Mouse (Mus musculus): Measurements from ENCODE around the gene Larp6. TPM values are rescaled to one million over a fixed set of nuclear protein-coding genes. Genes with fewer than 3 reads are reported as not detected.

Larp6 gene
- polyA plus RNA-seq, 1 experiment from 2014 or later, result 3.4 TPM

GRCm38 (mm10) chr9:60687891-60688324 is 24.9 kb upstream of the Larp6 start, which contains the start of gene Lrrc49:
Lrrc49 (minus strand) TSS chr9:60688158.
- Histone ChIP-seq H3K9me3 (no peaks in the 10 kb centered on the region), H3K27ac (peak within 1 kb of the TSS; percentile 61), H3K4me3 (peak within 1 kb of the TSS; percentile 71), H3K4me2 (replicated peaks) (peak within 1 kb of the TSS; percentile 68), H3K27me3 (no peaks in the 10 kb centered on the region), H3K4me1 (peaks cover 5% of the 10 kb centered on the region; the same call in 1 of the 2 replicates), H3K9ac (peak within 1 kb of the TSS; percentile 60), H3K36me3 (peaks cover 8% of the 10 kb centered on the region; the same call in 1 of the 2 replicates)
- ATAC-seq (ENCODE audit: low FRiP score, low read depth), result peak; percentile 95
- WGBS, result under 1% methylated on average over 21 of the region's 21 CpGs

- ATAC-seq (ENCODE audit: low FRiP score, low read depth), result no peak
- Histone ChIP-seq H3K27ac (no peak overlapping the region), H3K9ac (no peak overlapping the region), H3K27me3 (0 out of 2 replicates have a peak, but pooled peaks cover 7% of the 10 kb centered on the region), H3K9me3 (no peaks in the 10 kb centered on the region), H3K4me3 (no peak overlapping the region), H3K36me3 (no peaks in the 10 kb centered on the region), H3K4me2 (replicated peaks) (no peak overlapping the region), H3K4me1 (peaks cover 5% of the 10 kb centered on the region; the same call in 1 of the 2 replicates)
- 62% methylated on average over 4 of the region's 4 CpGs for WGBS
Observed at GRCm38 (mm10) chr9:60692624-60693023, 20.2 kb upstream of the Larp6 start.

- Histone ChIP-seq H3K9me3 (no peaks in the 10 kb centered on the region), H3K4me3 (no peak overlapping the region), H3K4me1 (no peaks in the 10 kb centered on the region), H3K4me2 (replicated peaks) (no peak overlapping the region), H3K27ac (no peak overlapping the region), H3K36me3 (no peaks in the 10 kb centered on the region), H3K27me3 (0 out of 2 replicates have a peak, but pooled peaks cover 7% of the 10 kb centered on the region), H3K9ac (no peak overlapping the region)
- no peak for ATAC-seq (ENCODE audit: low FRiP score, low read depth)
- WGBS, result 50% methylated on average over 2 of the region's 2 CpGs
Observed at GRCm38 (mm10) chr9:60693986-60694385, 18.8 kb upstream of the Larp6 start.

GRCm38 (mm10) chr9:60696271-60696985 is 16.4 kb upstream of the Larp6 start:
- 0 out of 2 replicates have a peak, but pooled peaks cover 7% of the 10 kb centered on the region for H3K27me3 ChIP-seq
- no peak for ATAC-seq (ENCODE audit: low FRiP score, low read depth)
- 62% methylated on average over 6 of the region's 6 CpGs for WGBS

GRCm38 (mm10) chr9:60699581-60700231 is 13.1 kb upstream of the Larp6 start:
- WGBS, result 74% methylated on average over 18 of the region's 18 CpGs
- H3K9ac ChIP-seq, result no peak overlapping the region
- H3K4me1 ChIP-seq, result no peaks in the 10 kb centered on the region
- H3K4me2 ChIP-seq (replicated peaks), result no peak overlapping the region
- no peak overlapping the region for H3K27ac ChIP-seq
- ATAC-seq (ENCODE audit: low FRiP score, low read depth), result no peak
- H3K27me3 ChIP-seq, result no peaks in the 10 kb centered on the region
- H3K9me3 ChIP-seq, result no peaks in the 10 kb centered on the region; the same call in 1 of the 2 replicates
- H3K4me3 ChIP-seq, result no peak overlapping the region
- H3K36me3 ChIP-seq, result no peaks in the 10 kb centered on the region

More at GRCm38 (mm10) chr9:60696271-60696985, 16.4 kb upstream of the Larp6 start:
- H3K9ac ChIP-seq, result no peak overlapping the region
- no peak overlapping the region for H3K4me3 ChIP-seq
- H3K36me3 ChIP-seq, result no peaks in the 10 kb centered on the region
- no peaks in the 10 kb centered on the region; the same call in 1 of the 2 replicates for H3K9me3 ChIP-seq
- no peaks in the 10 kb centered on the region for H3K4me1 ChIP-seq
- no peak overlapping the region for H3K27ac ChIP-seq
- H3K4me2 ChIP-seq (replicated peaks), result no peak overlapping the region

GRCm38 (mm10) chr9:60707594-60707993 is 5.2 kb upstream of the Larp6 start:
- 90% methylated on average over 2 of the region's 2 CpGs for WGBS
- H3K9me3 ChIP-seq, result no peaks in the 10 kb centered on the region
- peaks cover 8% of the 10 kb centered on the region for H3K27me3 ChIP-seq
- no peak overlapping the region for H3K4me3 ChIP-seq
- ATAC-seq (ENCODE audit: low FRiP score, low read depth), result no peak
- no peak overlapping the region for H3K4me2 ChIP-seq (replicated peaks)
- no peaks in the 10 kb centered on the region for H3K36me3 ChIP-seq
- H3K27ac ChIP-seq, result no peak overlapping the region
- H3K4me1 ChIP-seq, result peaks cover 6% of the 10 kb centered on the region
- H3K9ac ChIP-seq, result no peak overlapping the region

GRCm38 (mm10) chr9:60708606-60709005 is 4.2 kb upstream of the Larp6 start:
- Histone ChIP-seq H3K27ac (no peak overlapping the region), H3K27me3 (peaks cover 12% of the 10 kb centered on the region), H3K36me3 (no peaks in the 10 kb centered on the region), H3K4me1 (peaks cover 14% of the 10 kb centered on the region), H3K9ac (no peak overlapping the region), H3K9me3 (no peaks in the 10 kb centered on the region), H3K4me2 (replicated peaks) (no peak overlapping the region), H3K4me3 (no peak overlapping the region)
- no peak for ATAC-seq (ENCODE audit: low FRiP score, low read depth)
- 83% methylated on average over 5 of the region's 5 CpGs for WGBS

- Histone ChIP-seq H3K27ac (no peak overlapping the region), H3K9me3 (no peaks in the 10 kb centered on the region), H3K9ac (no peak overlapping the region), H3K4me2 (replicated peaks) (no peak overlapping the region), H3K4me1 (peaks cover 18% of the 10 kb centered on the region), H3K36me3 (no peaks in the 10 kb centered on the region), H3K4me3 (no peak overlapping the region), H3K27me3 (peaks cover 22% of the 10 kb centered on the region)
- ATAC-seq (ENCODE audit: low FRiP score, low read depth), result no peak
- 82% methylated on average over 6 of the region's 6 CpGs for WGBS
Observed at GRCm38 (mm10) chr9:60709721-60710120, 3.1 kb upstream of the Larp6 start.

- peaks cover 23% of the 10 kb centered on the region for H3K27me3 ChIP-seq
- no peak for ATAC-seq (ENCODE audit: low FRiP score, low read depth)
- no peak overlapping the region for H3K4me2 ChIP-seq (replicated peaks)
- WGBS, result 66% methylated on average over 5 of the region's 5 CpGs
- H3K36me3 ChIP-seq, result 0 out of 2 replicates have a peak, but pooled peaks cover 3% of the 10 kb centered on the region
- no peak overlapping the region for H3K27ac ChIP-seq
- no peak overlapping the region for H3K9ac ChIP-seq
- no peak overlapping the region for H3K4me3 ChIP-seq
- H3K9me3 ChIP-seq, result no peaks in the 10 kb centered on the region
- peaks cover 18% of the 10 kb centered on the region for H3K4me1 ChIP-seq
Observed at GRCm38 (mm10) chr9:60712011-60712410, 778 bp upstream of the Larp6 start.

GRCm38 (mm10) chr9:60713616-60714015 is 827 bp downstream of the Larp6 start:
- Histone ChIP-seq H3K27me3 (peaks cover 23% of the 10 kb centered on the region), H3K4me3 (peak overlapping the region; percentile 66), H3K27ac (no peak overlapping the region), H3K9me3 (no peaks in the 10 kb centered on the region), H3K9ac (peak overlapping the region; percentile 80), H3K4me2 (replicated peaks) (peak overlapping the region; percentile 94), H3K36me3 (0 out of 2 replicates have a peak, but pooled peaks cover 3% of the 10 kb centered on the region), H3K4me1 (peaks cover 18% of the 10 kb centered on the region)
- 27% methylated on average over 4 of the region's 4 CpGs for WGBS
- ATAC-seq (ENCODE audit: low FRiP score, low read depth), result no peak

- peaks cover 23% of the 10 kb centered on the region for H3K27me3 ChIP-seq
- peaks cover 18% of the 10 kb centered on the region for H3K4me1 ChIP-seq
- no peak for ATAC-seq (ENCODE audit: low FRiP score, low read depth)
- no peaks in the 10 kb centered on the region for H3K9me3 ChIP-seq
- no peak overlapping the region for H3K27ac ChIP-seq
- 93% methylated on average over 6 of the region's 6 CpGs for WGBS
- H3K4me3 ChIP-seq, result no peak overlapping the region
- no peak overlapping the region for H3K9ac ChIP-seq
- H3K4me2 ChIP-seq (replicated peaks), result peak overlapping the region; percentile 94; the same call in 1 of the 2 replicates
- H3K36me3 ChIP-seq, result 0 out of 2 replicates have a peak, but pooled peaks cover 3% of the 10 kb centered on the region
Observed at GRCm38 (mm10) chr9:60714191-60714590, 1.4 kb downstream of the Larp6 start.

- Histone ChIP-seq H3K4me3 (no peak overlapping the region), H3K36me3 (0 out of 2 replicates have a peak, but pooled peaks cover 3% of the 10 kb centered on the region), H3K4me2 (replicated peaks) (no peak overlapping the region), H3K9ac (no peak overlapping the region; the same call in 1 of the 2 replicates), H3K9me3 (no peaks in the 10 kb centered on the region), H3K4me1 (peaks cover 18% of the 10 kb centered on the region), H3K27ac (no peak overlapping the region), H3K27me3 (peaks cover 20% of the 10 kb centered on the region)
- WGBS, result 88% methylated on average over 4 of the region's 4 CpGs
- no peak for ATAC-seq (ENCODE audit: low FRiP score, low read depth)
Observed at GRCm38 (mm10) chr9:60715271-60715670, 2.5 kb downstream of the Larp6 start.

All from limb, embryonic 13.5 days (tissue).